ENCODE assay signal across 18 mouse cellular contexts in genomic region chr14:32091704-32092103, GRCm38 (mm10). TPM values are rescaled to one million over a fixed set of nuclear protein-coding genes. Genes with fewer than 3 reads are reported as not detected.
"Had no signal": no experiment of that assay in that cellular context is flagged by ENCODE, and none has a peak within 500 bp of the region (broad histone marks: within the 10 kb centered on the region; RNA-seq: fewer than 3 reads in every experiment).

No protein-coding gene starts in this region.

- H3K27me3 ChIP-seq: liver, embryonic 15.5 days; midbrain, embryonic 12.5 days; neural tube, embryonic 13.5 days had no signal

- H3K27ac ChIP-seq: liver, embryonic 15.5 days; midbrain, embryonic 12.5 days; neural tube, embryonic 13.5 days had no signal

- H3K4me3 ChIP-seq: liver, embryonic 15.5 days; midbrain, embryonic 12.5 days; neural tube, embryonic 13.5 days had no signal

- H3K4me2 ChIP-seq: liver, embryonic 11.5 days; liver, embryonic 15.5 days; midbrain, embryonic 12.5 days; neural tube, embryonic 13.5 days had no signal

- ATAC-seq: midbrain, embryonic 16.5 days had no signal

- DNase-seq: kidney, adult 11 months; kidney, postnatal 25 days; layer of hippocampus, adult 9-11 months; layer of hippocampus, postnatal 36 days; lung, adult 2 months; lung, postnatal 14 days; retina, postnatal 1 day; right cerebral cortex, postnatal 4 days; spleen, adult 18-20 months; thymus, adult 18-20 months; thymus, postnatal 14 days had no signal

- H3K9ac ChIP-seq: liver, embryonic 15.5 days; midbrain, embryonic 12.5 days; neural tube, embryonic 13.5 days had no signal

- H3K9me3 ChIP-seq: liver, embryonic 15.5 days; midbrain, embryonic 12.5 days; neural tube, embryonic 13.5 days had no signal

RNA-seq across cellular contexts. Expression of gene Msmb, which starts 50.1 kb away (rescaled TPM):
- polyA plus RNA-seq: limb, embryonic 14.5 days; liver, embryonic 11.5 days; lung, adult 2 months; midbrain, embryonic 12.5 days; midbrain, embryonic 16.5 days; neural tube, embryonic 13.5 days; stomach, embryonic 14.5 days had no signal
